Mouse (Mus musculus) brain, embryonic 14.5 days (tissue): Measurements from ENCODE around the gene Mlec.

Experiments
- CTCF ChIP-seq: fragments of 200-500 bp; IDR thresholded peaks from 2 replicates; pipeline ENCODE4 v1.5.1; 2012; ENCODE audit warnings: inconsistent platforms, mild to moderate bottlenecking, moderate library complexity, borderline replicate concordance; ENCODE audit not compliant: insufficient read depth, insufficient read length; ENCODE audit errors: extremely low read depth
- POLR2A ChIP-seq: fragments of 200-500 bp; IDR thresholded peaks from 2 replicates; pipeline ENCODE4 v1.6.1; 2012; ENCODE audit warnings: mild to moderate bottlenecking, inconsistent platforms, borderline replicate concordance; ENCODE audit not compliant: poor library complexity, insufficient read depth, insufficient read length, severe bottlenecking; ENCODE audit errors: extremely low read depth

DNA sequence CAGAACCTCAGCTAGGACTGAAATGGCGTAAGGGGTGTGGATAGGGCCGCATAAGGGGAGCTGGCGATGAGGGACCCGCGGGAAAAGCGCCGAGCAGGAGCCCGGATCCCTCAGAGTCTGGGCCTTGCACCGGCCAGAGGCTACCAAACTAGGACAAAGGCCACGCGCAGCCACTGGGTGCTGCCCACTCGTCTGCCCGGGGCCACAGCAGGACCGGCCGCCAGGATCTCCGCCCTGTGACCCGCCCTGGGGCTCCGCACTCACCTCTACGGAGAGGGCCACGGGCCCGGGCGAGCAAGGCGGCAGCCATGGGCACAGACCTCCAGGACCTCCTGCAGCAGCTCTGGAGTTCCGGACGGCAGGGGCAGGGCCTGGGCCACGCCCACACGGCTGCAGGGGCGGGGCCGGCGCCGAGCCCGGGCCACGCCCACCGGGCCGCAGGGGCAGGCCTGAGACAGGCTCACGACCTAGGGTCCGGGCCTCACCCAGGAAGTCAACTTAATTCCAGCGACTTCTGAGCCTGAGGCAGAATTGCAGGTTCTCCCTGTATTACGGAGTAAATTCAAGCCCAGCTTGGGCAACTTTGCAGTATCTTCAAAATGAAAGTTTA lies 38.9 kb downstream of the Mlec start, which contains the start of gene Acads:
- TF ChIP-seq POLR2A (no peak), CTCF (no peak)
